Mouse (Mus musculus) embryonic facial prominence, embryonic 14.5 days (tissue): ENCODE results near the gene Prkcg. TPM values are rescaled to one million over a fixed set of nuclear protein-coding genes. Genes with fewer than 3 reads are reported as not detected.
A peak's percentile ranks its signal among the peaks of the same experiment; 100 is the strongest.
"Not testable (repeated sequence)": the region's sequence is repeated elsewhere in the genome, so short reads cannot be mapped to it uniquely, and the experiment has no call there.

Experiments used
- ATAC-seq: fragments of 200-750 bp; cut with Nextera tagmentation; 2 replicates; pipeline ENCODE4 v1.8.0; 2017; ENCODE audit warnings: low read depth, moderate number of reproducible peaks, moderate TSS enrichment
- DNase-seq: peaks from one replicate; pipeline ENCODE4 v3.0.0-alpha.2; 2015; ENCODE audit warnings: low spot score
- H3K27ac ChIP-seq: fragments of 300-500 bp; sonication (generic); replicated peaks from 2 replicates; pipeline ENCODE4 v1.5.1; 2014; ENCODE audit warnings: low read depth, mild to moderate bottlenecking, low read length, moderate library complexity
- H3K27me3 ChIP-seq: fragments of 300-500 bp; sonication (generic); replicated peaks from 2 replicates; pipeline ENCODE4 v1.6.1; 2014; ENCODE audit warnings: low read length; ENCODE audit not compliant: control insufficient read depth, insufficient read depth
- H3K36me3 ChIP-seq: fragments of 300-500 bp; sonication (generic); 2 replicates; pipeline ENCODE4 v1.6.1; 2014; ENCODE audit warnings: low read length, mixed read lengths; ENCODE audit not compliant: control insufficient read depth, insufficient read depth
- H3K4me1 ChIP-seq: fragments of 300-500 bp; sonication (generic); 2 replicates; pipeline ENCODE4 v1.6.1; 2014; ENCODE audit warnings: antibody characterized with exemption, low read length; ENCODE audit not compliant: control insufficient read depth, insufficient read depth
- H3K4me2 ChIP-seq: fragments of 300-500 bp; sonication (generic); 2 replicates; pipeline ENCODE4 v1.6.1; 2014; ENCODE audit warnings: low read depth, mild to moderate bottlenecking, low read length, moderate library complexity, mixed read lengths
- H3K4me3 ChIP-seq: fragments of 300-500 bp; sonication (generic); 2 replicates; pipeline ENCODE4 v1.5.1; 2014; ENCODE audit warnings: low read depth, mild to moderate bottlenecking, low read length
- H3K9ac ChIP-seq: fragments of 300-500 bp; sonication (generic); 2 replicates; pipeline ENCODE4 v1.6.1; 2014; ENCODE audit warnings: low read depth, mild to moderate bottlenecking, low read length, moderate library complexity, mixed read lengths
- H3K9me3 ChIP-seq: fragments of 300-500 bp; sonication (generic); 2 replicates; pipeline ENCODE4 v1.6.1; 2016; ENCODE audit warnings: low read length; ENCODE audit not compliant: control insufficient read depth
- WGBS: fragments of 180-500 bp; shearing (Covaris S2); extraction: QIAGEN DNeasy Blood & Tissue Kit; methylation state at CpG from one replicate; pipeline ENCODE4 v1.1.7; 2014; 5-methylcytosine and 5-hydroxymethylcytosine counted together
- polyA plus RNA-seq: library from polyadenylated mRNA; unstranded; fragments of >200 nt; fragmentation: Nextera tagmentation; extraction: Ambion mirVana; gene quantifications from 2 replicates; pipeline ENCODE4 v1.2.1, GENCODE M21; 2014

Prkcg gene
- polyA plus RNA-seq, 1 experiment from 2014 or later: 0.15 TPM

DNA sequence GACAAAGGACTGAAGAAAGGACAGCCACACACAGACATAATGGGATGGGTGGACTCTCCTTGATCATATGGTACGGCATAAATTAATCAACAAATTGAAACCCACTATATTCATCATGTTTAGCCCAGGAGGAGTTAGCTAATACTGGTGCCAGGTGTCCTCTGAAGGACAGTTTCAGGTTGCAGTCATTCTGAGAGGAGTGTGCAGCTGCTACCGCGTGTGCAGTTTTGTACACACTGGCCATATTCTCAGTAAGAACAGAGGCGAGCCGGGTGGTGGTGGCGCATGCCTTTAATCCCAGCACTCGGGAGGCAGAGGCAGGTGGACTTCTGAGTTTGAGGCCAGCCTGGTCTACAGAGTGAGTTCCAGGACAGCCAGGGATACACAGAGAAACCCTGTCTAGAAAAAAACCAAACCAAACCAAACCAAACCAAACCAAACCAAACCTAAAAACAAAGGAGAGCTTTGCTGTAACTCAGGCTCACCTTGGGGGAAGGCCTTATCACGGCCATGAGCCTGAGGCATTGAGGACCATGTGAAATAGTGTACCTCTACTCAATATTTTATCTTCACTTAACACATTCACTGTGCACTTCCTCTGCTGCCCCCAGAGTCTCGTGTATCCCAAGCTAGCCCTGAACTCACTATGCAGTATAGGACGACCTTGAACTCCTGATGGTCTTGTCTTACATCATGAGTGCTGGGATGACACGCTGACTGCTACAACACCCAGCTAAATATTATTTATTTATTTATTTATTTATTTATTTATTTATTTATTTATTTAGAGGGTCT, 5.7 kb upstream of the Prkcg start:
- 80% methylated on average over 11 of the region's 11 CpGs for WGBS
- ATAC-seq (no peak), DNase-seq (no peak)
- H3K27ac ChIP-seq: no peak overlapping the region
- no peak overlapping the region for H3K9ac ChIP-seq
- H3K36me3 ChIP-seq: no peaks in the 10 kb centered on the region
- H3K4me3 ChIP-seq: no peak overlapping the region
- no peaks in the 10 kb centered on the region for H3K9me3 ChIP-seq
- H3K4me2 ChIP-seq: no peak overlapping the region
- H3K27me3 ChIP-seq: no peaks in the 10 kb centered on the region
- no peaks in the 10 kb centered on the region for H3K4me1 ChIP-seq

DNA sequence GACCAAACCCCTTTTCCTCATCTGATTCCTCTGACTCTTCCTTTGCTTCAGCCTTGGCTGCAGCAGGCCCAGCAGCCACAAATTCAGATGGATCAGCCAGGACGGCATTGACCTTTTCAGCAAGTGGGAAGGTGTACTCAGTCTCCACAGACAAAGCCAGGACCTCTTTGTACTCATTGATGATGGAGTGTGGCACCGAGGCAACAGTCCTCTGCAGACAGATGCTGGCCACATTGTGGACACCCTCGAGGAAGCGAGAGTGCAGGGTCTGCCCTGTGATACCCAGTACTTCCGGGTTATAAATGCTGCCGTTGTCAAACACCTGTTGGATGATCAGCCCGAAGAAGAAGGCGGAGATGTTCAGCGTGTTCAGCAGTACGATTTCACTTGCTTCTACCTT, 4.4 kb upstream of the Prkcg start:
- DNase-seq: no peak
- Histone ChIP-seq H3K4me3 (no peak overlapping the region), H3K4me1 (0 out of 2 replicates have a peak, but pooled peaks cover 1% of the 10 kb centered on the region), H3K27ac (no peak overlapping the region), H3K9me3 (no peaks in the 10 kb centered on the region), H3K9ac (no peak overlapping the region), H3K27me3 (no peaks in the 10 kb centered on the region), H3K4me2 (no peak overlapping the region), H3K36me3 (no peaks in the 10 kb centered on the region)
- WGBS: 84% methylated on average over 10 of the region's 10 CpGs
- ATAC-seq: no peak

DNA sequence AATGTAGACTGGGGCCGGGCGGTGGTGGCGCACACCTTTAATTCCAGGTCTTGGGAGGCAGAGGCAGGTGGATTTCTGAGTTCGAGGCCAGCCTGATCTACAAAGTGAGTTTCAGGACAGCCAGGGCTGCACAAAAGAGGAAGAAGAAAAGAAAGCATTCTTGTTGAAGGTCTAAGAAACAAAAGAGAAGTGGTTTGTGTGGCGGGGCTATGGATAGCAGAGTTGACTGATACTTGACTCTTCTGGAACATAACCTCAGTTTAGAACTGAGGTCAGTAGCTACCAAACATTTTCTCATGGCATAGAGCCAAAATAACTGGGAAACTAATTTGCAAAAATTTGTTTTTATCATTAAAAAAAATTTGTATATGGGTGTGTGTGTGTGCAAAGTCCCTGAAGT, 2.9 kb upstream of the Prkcg start:
- 89% methylated on average over 5 of the region's 5 CpGs for WGBS
- Histone ChIP-seq H3K36me3 (no peaks in the 10 kb centered on the region), H3K4me2 (no peak overlapping the region), H3K9me3 (no peaks in the 10 kb centered on the region), H3K4me3 (no peak overlapping the region), H3K9ac (no peak overlapping the region), H3K4me1 (peaks cover 7% of the 10 kb centered on the region), H3K27ac (no peak overlapping the region), H3K27me3 (no peaks in the 10 kb centered on the region)
- ATAC-seq (no peak), DNase-seq (no peak)

DNA sequence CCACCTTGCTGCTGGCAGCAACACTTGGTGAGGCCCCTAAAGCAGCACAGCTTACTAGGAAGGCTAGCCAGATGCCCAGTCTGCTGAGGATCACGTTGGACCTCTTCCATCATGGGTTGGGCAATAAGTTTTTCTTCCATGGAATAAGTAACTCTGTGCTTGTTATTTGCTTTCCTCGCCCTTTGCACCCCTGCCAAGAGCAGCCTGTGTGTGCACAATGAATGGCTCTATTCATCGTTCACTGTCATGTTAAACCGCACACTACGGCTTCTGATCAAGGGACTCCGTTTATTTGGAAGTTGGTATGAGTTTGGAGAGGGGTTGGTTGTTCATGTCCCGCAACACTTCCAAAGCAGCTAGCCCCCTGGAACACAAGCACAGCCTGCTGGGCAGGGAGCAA, 1.8 kb upstream of the Prkcg start:
- H3K27ac ChIP-seq: no peak overlapping the region
- no peaks in the 10 kb centered on the region for H3K27me3 ChIP-seq
- H3K9me3 ChIP-seq: no peaks in the 10 kb centered on the region
- no peaks in the 10 kb centered on the region for H3K36me3 ChIP-seq
- ATAC-seq (no peak), DNase-seq (peak; percentile 54)
- H3K4me3 ChIP-seq: no peak overlapping the region
- H3K4me1 ChIP-seq: peaks cover 13% of the 10 kb centered on the region
- no peak overlapping the region for H3K4me2 ChIP-seq
- WGBS: 42% methylated on average over 7 of the region's 7 CpGs
- H3K9ac ChIP-seq: no peak overlapping the region

DNA sequence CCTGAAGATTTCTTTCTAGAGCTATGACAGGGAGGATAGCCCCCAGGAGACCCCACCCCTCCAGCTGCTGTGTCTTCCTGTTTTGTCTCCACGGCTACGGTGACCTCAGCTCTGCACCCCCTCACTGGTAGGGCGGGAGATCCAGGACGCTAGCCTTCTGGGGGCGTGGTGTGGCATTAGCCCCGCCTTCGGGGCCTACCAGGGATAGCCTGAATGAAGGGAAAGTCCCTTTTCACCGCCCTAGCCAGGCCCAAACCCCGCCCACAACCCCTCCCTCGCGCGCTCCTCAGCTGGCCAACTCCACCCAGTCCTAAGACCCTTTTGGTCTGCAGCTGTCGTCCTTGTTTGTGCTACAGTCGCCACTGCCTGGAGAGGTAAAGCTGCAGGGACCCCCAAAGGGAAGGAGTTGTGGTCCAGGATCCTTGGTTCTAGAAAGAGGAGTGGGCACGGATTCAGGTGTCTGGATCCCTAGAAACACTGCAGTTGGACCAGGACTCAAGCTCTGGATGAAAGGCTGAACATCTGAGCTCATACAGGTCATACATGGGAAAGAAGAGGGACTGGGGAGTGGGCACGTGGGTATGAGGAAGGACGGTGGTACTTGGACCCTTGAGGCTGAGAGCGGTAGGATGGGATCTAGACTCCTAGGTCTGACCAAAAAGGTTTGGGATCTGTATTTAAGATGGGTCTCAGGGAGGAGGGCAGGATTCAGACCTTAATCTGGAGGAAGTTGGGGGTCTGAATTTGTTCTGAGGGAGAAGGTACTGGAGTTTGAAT, 1.5 kb downstream of the Prkcg start:
- DNase-seq (peak; percentile 98), ATAC-seq (peak; percentile 91)
- peak overlapping the region; percentile 45 for H3K4me3 ChIP-seq
- peak overlapping the region; percentile 75 for H3K4me2 ChIP-seq
- H3K27ac ChIP-seq: peak overlapping the region; percentile 95
- WGBS: 2% methylated on average over 15 of the region's 18 CpGs
- peaks cover 17% of the 10 kb centered on the region for H3K4me1 ChIP-seq
- H3K9ac ChIP-seq: peak overlapping the region; percentile 69
- no peaks in the 10 kb centered on the region for H3K27me3 ChIP-seq
- peaks cover 8% of the 10 kb centered on the region; the same call in 1 of the 2 replicates for H3K36me3 ChIP-seq
- H3K9me3 ChIP-seq: no peaks in the 10 kb centered on the region

DNA sequence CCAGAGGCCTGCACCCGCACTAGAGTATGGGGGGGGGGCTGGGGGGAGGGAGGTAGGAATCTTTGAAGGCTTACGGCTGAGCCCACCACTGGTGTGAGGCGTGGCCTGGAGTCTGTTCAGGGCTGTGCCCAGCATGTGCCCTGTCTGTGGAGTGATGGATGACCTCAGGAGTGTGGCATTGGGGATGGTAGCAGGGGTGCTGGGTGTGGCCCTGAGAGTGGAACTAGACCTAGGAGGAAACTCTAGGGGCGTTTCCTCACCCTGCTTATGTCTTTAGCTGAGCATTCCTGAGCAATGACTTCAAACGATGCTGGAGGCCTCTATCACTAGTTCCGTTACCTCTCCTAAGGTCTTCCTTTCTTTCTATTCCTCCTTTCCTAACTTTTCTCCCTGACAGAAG, 2.2 kb downstream of the Prkcg start:
- no peaks in the 10 kb centered on the region for H3K27me3 ChIP-seq
- H3K4me3 ChIP-seq: peak overlapping the region; percentile 45
- H3K9ac ChIP-seq: peak overlapping the region; percentile 69
- H3K4me2 ChIP-seq: peak overlapping the region; percentile 75
- peak overlapping the region; percentile 95 for H3K27ac ChIP-seq
- DNase-seq (peak; percentile 60), ATAC-seq (no peak)
- H3K4me1 ChIP-seq: peaks cover 17% of the 10 kb centered on the region
- H3K9me3 ChIP-seq: no peaks in the 10 kb centered on the region
- WGBS: 26% methylated on average over 6 of the region's 6 CpGs
- H3K36me3 ChIP-seq: peaks cover 11% of the 10 kb centered on the region; the same call in 1 of the 2 replicates

DNA sequence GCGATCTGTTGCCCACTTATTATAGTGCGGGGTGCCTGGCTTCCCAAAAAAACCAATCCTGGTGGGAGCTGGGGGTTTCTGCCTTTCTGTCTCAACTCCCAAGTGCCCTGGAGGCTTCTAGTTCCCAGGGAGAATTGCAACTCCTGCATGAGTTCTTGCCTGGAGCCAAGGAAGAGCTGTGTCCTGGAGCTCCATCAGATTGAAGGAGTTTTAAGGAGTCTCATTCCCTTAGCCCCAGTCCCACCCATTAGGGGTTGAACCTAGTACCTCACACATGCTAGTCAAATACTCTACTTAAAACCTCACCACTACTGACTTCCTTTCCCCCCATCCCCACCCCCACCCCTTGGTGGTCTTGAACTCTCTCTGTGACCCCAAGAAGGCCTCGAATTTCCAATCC, 2.8 kb downstream of the Prkcg start:
- Histone ChIP-seq H3K27me3 (no peaks in the 10 kb centered on the region), H3K36me3 (peaks cover 17% of the 10 kb centered on the region), H3K27ac (peak overlapping the region; percentile 95), H3K9ac (0 out of 2 replicates have a peak overlapping the region, but pooled peaks have one; percentile 62), H3K9me3 (no peaks in the 10 kb centered on the region), H3K4me1 (peaks cover 17% of the 10 kb centered on the region), H3K4me3 (peak overlapping the region; percentile 45), H3K4me2 (peak overlapping the region; percentile 75)
- DNase-seq (no peak), ATAC-seq (no peak)
- WGBS: 59% methylated on average over 3 of the region's 3 CpGs

DNA sequence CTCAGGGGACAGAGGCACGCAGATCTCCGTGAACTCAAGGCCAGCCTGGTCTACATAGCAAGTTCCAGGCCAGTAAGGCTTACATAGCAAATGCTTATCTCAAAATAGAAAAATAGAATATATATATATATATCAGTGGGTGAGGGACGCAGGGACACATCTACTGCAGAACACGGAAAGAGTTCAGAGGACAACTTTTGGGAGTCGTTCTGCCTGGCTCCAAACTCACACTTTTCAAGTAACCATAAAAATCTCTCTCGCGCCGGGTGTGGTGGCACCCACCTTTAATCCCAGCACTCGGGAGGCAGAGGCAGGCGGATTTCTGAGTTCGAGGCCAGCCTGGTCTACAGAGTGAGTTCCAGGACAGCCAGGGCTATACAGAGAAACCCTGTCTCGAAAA, 3.3 kb downstream of the Prkcg start:
- 0 out of 2 replicates have a peak overlapping the region, but pooled peaks have one; percentile 62 for H3K9ac ChIP-seq
- peaks cover 17% of the 10 kb centered on the region for H3K4me1 ChIP-seq
- H3K9me3 ChIP-seq, ATAC-seq, DNase-seq, H3K27me3 ChIP-seq: not testable (repeated sequence)
- H3K27ac ChIP-seq: peak overlapping the region; percentile 95
- H3K36me3 ChIP-seq: peaks cover 22% of the 10 kb centered on the region
- 73% methylated on average over 10 of the region's 12 CpGs for WGBS
- H3K4me2 ChIP-seq: peak overlapping the region; percentile 75
- H3K4me3 ChIP-seq: peak overlapping the region; percentile 42
